Mouse (Mus musculus) liver, postnatal 0 days (tissue): ENCODE measurements around the gene Cdk6.

Experiments
- CTCF ChIP-seq: sonication (generic); IDR thresholded peaks from 2 replicates; pipeline ENCODE4 v1.5.1; 2016; ENCODE audit warnings: antibody characterized with exemption, low read depth
- EP300 ChIP-seq: IDR thresholded peaks from 2 replicates; pipeline ENCODE4 v1.6.1; 2016; ENCODE audit warnings: antibody characterized with exemption, low read depth, mild to moderate bottlenecking

GRCm38 (mm10) chr5:3509503-3509902, 168.2 kb downstream of the Cdk6 start:
- TF ChIP-seq CTCF (no peak), EP300 (no peak)
